Mouse (Mus musculus) stomach, postnatal 0 days (tissue): ENCODE data around the gene Cideb. TPM values are rescaled to one million over a fixed set of nuclear protein-coding genes. Genes with fewer than 3 reads are reported as not detected.

ENCODE experiments used
- ATAC-seq: fragments of 200-750 bp; cut with Nextera tagmentation; 2 replicates; pipeline ENCODE4 v1.8.0; 2017; ENCODE audit not compliant: low FRiP score, low TSS enrichment
- DNase-seq: peaks from one replicate; pipeline ENCODE4 v3.0.0-alpha.2; 2016; ENCODE audit warnings: low spot score
- H3K27ac ChIP-seq: fragments of 300-500 bp; sonication (generic); replicated peaks from 2 replicates; pipeline ENCODE4 v1.5.1; 2014; ENCODE audit warnings: mild to moderate bottlenecking, control low read depth
- H3K27me3 ChIP-seq: fragments of 300-500 bp; sonication (generic); 2 replicates; pipeline ENCODE4 v1.6.1; 2014; ENCODE audit warnings: low read length; ENCODE audit not compliant: control insufficient read depth, insufficient read depth
- H3K36me3 ChIP-seq: fragments of 300-500 bp; sonication (generic); 2 replicates; pipeline ENCODE4 v1.6.1; 2014; ENCODE audit warnings: low read length, mixed read lengths; ENCODE audit not compliant: control insufficient read depth, insufficient read depth
- H3K4me1 ChIP-seq: fragments of 300-500 bp; sonication (generic); replicated peaks from 2 replicates; pipeline ENCODE4 v1.6.1; 2014; ENCODE audit warnings: antibody characterized with exemption; ENCODE audit not compliant: control insufficient read depth, insufficient read depth
- H3K4me2 ChIP-seq: fragments of 300-500 bp; sonication (generic); replicated peaks from 2 replicates; pipeline ENCODE4 v1.6.1; 2014; ENCODE audit warnings: low read depth, mild to moderate bottlenecking, control low read depth, moderate library complexity
- H3K4me3 ChIP-seq: fragments of 300-500 bp; sonication (generic); 2 replicates; pipeline ENCODE4 v1.5.1; 2014; ENCODE audit warnings: low read depth, low read length, control low read depth
- H3K9ac ChIP-seq: fragments of 300-500 bp; sonication (generic); 2 replicates; pipeline ENCODE4 v1.6.1; 2014; ENCODE audit warnings: mild to moderate bottlenecking, low read length, control low read depth, mixed read lengths
- H3K9me3 ChIP-seq: fragments of 300-500 bp; sonication (generic); 2 replicates; pipeline ENCODE4 v1.6.1; 2016; ENCODE audit warnings: low read length; ENCODE audit not compliant: control insufficient read depth
- CTCF ChIP-seq: IDR thresholded peaks from 2 replicates; pipeline ENCODE4 v1.5.1; 2016; ENCODE audit warnings: antibody characterized with exemption, low read depth, mild to moderate bottlenecking, moderate library complexity
- EP300 ChIP-seq: optimal IDR thresholded peaks from 2 replicates; pipeline ENCODE3; 2016; ENCODE audit warnings: antibody characterized with exemption
- WGBS: fragments of 180-500 bp; shearing (Covaris S2); extraction: QIAGEN DNeasy Blood & Tissue Kit; methylation state at CpG from one replicate; pipeline ENCODE4 v1.1.7; 2014; 5-methylcytosine and 5-hydroxymethylcytosine counted together
- polyA plus RNA-seq: library from polyadenylated mRNA; unstranded; fragments of >200 nt; fragmentation: Nextera tagmentation; extraction: Ambion mirVana; gene quantifications from 2 replicates; pipeline ENCODE4 v1.2.1, GENCODE M21; 2015

The Cideb gene
- polyA plus RNA-seq, 1 experiment from 2014 or later: 13.6 TPM

DNA sequence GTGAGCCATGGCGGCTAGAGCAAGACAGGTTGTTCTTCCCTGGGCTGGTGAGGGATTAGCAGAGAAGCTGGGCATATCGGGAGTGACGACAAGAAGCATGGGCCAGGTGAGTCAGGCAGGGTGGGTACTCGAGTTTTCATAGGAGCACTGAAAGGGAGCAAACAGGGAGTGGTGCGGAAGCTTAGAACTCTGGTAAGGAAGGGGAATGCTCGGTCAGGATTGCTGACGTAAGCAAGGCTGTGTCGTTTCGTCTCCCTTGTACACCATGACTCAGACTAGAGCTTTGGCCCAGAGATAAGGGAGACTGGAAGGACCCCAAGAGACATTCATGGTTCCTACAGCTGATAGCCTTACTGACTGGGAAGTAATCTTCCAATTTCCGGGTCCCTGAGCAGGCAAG, 24.4 kb downstream of the Cideb start:
- Histone ChIP-seq H3K9me3 (no peaks in the 10 kb centered on the region), H3K4me1 (no peaks in the 10 kb centered on the region), H3K36me3 (no peaks in the 10 kb centered on the region), H3K27ac (no peak overlapping the region), H3K27me3 (no peaks in the 10 kb centered on the region), H3K4me2 (no peak overlapping the region), H3K9ac (no peak overlapping the region), H3K4me3 (no peak overlapping the region)
- peak; percentile 70 for DNase-seq
- peak; percentile 94 for ATAC-seq
- WGBS: 51% methylated on average over 10 of the region's 10 CpGs
- TF ChIP-seq EP300 (peak; percentile 47), CTCF (no peak)

DNA sequence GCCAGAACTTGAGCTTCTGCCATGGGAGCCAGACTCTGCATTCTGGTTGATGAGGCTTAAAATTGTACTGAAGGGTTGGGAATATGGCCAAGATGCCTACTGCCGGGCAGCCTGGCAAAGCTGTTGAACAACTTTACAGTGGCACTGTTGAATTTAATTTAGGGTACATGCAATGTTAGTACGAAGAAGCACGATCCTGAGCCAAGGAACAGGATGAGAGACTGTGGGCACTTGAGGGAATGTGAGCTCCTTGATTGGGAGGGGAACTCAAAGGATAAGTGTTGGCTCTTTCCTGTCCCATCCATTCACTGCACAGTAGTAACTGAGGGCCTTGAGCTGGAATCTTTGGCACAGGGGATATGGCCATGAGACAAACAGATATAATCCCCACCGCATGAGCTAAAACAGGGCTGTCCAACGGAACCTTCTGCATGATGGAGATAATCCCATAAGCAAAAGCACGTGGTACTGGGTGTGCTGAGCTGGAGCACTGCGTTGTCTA, 27.7 kb downstream of the Cideb start:
- Histone ChIP-seq H3K27me3 (no peaks in the 10 kb centered on the region), H3K36me3 (no peaks in the 10 kb centered on the region), H3K4me3 (no peak overlapping the region), H3K27ac (no peak overlapping the region), H3K9ac (no peak overlapping the region), H3K4me2 (no peak overlapping the region), H3K4me1 (no peaks in the 10 kb centered on the region), H3K9me3 (no peaks in the 10 kb centered on the region)
- TF ChIP-seq CTCF: no peak
- TF ChIP-seq EP300: no peak
- DNase-seq (no peak), ATAC-seq (no peak)
- WGBS: 72% methylated on average over 7 of the region's 7 CpGs

DNA sequence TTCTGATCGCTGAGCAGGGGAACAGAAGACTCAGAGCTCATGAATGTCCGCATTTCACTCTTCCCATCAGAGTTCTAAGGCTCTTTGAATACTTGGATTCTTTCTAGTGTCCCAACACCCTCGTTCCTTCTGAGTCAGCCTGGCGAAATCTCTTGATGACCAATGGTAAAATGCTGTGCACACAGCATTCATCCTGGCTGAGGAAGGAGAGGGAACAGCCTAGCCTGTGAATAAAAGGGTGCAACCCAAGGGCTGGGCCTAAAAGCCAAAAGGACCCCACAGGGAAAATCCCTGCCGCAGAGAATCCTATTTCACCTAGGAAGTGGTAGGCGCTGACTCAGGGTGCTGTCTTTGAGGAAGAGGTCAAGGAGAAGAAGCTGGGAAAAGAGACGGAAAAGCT, 28.1 kb downstream of the Cideb start:
- H3K36me3 ChIP-seq: no peaks in the 10 kb centered on the region
- H3K9me3 ChIP-seq: no peaks in the 10 kb centered on the region
- no peak overlapping the region for H3K9ac ChIP-seq
- no peak overlapping the region for H3K4me3 ChIP-seq
- WGBS: 69% methylated on average over 7 of the region's 7 CpGs
- no peaks in the 10 kb centered on the region for H3K27me3 ChIP-seq
- H3K27ac ChIP-seq: no peak overlapping the region
- H3K4me1 ChIP-seq: no peaks in the 10 kb centered on the region
- DNase-seq (no peak), ATAC-seq (no peak)
- TF ChIP-seq EP300: no peak
- TF ChIP-seq CTCF: no peak
- H3K4me2 ChIP-seq: no peak overlapping the region

DNA sequence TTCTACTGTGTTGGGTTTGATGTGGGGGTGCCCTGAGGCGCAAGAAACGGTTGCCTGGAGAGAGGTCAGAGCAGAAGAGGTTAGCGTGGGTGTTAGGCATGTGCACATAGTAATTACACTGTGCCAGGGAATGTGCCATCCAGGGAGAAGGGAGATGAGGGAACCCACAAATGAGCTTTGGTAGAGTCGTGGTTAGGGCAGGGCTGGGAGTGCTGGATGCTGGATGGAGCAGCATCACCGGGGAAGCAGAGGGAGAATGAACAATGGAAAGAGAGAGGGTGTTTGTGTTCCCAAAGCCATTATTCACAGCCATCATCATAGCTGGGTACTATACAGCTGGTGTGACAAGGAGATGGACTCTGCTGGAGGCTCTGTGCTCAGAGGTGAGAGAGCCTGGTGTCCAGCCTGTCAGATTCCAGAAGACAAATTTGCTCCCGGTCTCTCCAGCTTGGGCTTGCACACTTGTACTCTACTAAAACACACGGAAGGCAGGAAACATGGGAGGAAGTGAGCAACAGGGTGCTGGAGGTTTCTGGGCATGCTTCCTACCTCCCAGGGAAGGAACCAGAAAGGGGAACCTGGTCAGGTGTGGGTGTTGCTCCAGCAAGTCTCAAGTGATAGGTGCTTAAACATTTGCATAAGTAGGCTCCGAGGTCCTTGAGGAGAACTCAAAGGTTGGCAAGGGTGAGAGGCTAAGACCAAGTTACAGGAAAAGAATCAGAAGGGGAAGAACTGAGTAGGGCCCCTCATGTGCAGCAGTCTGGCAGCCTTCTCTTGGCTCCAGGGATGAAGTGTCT, 30.2 kb downstream of the Cideb start:
- 50% methylated on average over 8 of the region's 8 CpGs for WGBS
- Histone ChIP-seq H3K9me3 (no peaks in the 10 kb centered on the region), H3K27ac (no peak overlapping the region), H3K4me2 (no peak overlapping the region), H3K36me3 (no peaks in the 10 kb centered on the region), H3K9ac (no peak overlapping the region), H3K4me3 (no peak overlapping the region), H3K4me1 (no peaks in the 10 kb centered on the region), H3K27me3 (no peaks in the 10 kb centered on the region)
- DNase-seq: no peak
- TF ChIP-seq CTCF: no peak
- TF ChIP-seq EP300: no peak
- ATAC-seq: peak; percentile 24; the same call in 1 of the 2 replicates

DNA sequence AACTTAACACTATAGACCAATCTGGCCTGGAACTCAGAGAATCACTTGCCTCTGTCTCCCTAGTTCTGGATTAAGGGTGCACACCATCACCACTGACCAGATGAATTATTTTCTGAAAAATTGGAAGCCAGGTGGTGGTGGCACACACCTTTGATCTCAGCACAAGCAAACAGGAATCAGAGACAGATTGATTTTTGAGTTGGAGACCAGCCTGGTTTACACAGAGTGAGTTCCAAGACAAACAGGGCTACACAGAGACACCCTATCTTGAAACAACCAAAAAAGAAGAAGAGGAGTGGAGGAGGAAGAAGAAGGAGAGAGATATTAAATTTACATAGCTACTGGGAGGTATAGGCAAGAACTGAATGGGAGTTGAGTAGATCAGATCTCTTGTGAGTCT, 32.0 kb downstream of the Cideb start:
- Histone ChIP-seq H3K27me3 (no peaks in the 10 kb centered on the region), H3K9ac (no peak overlapping the region), H3K27ac (no peak overlapping the region), H3K4me1 (no peaks in the 10 kb centered on the region), H3K4me2 (no peak overlapping the region), H3K9me3 (no peaks in the 10 kb centered on the region), H3K36me3 (no peaks in the 10 kb centered on the region), H3K4me3 (no peak overlapping the region)
- DNase-seq (no peak), ATAC-seq (no peak)
- TF ChIP-seq EP300 (no peak), CTCF (no peak)

DNA sequence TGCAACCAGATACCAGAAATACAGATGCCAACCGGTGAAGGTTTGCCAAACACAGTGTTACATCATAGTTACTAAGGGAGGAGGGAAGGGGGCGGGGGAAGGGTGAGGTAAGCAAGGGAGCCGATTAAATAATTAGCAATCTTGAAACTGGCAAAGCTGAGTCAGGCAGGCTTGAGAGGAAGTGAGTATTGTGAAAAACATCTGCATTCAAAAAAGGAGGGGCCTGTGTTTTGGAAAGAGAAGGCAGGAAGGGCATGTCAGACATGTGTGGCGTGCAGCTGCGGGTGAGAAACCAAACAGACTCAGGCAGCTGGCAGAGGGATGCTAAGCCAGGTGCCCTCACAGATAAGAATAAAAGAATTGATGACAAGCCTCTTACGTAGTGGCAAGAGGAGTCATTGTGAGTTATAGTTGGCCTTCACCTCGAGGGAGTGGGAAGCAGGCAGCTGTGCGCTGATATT, 33.8 kb downstream of the Cideb start:
- no peak overlapping the region for H3K4me3 ChIP-seq
- H3K27me3 ChIP-seq: no peaks in the 10 kb centered on the region
- DNase-seq: peak; percentile 57
- no peaks in the 10 kb centered on the region for H3K36me3 ChIP-seq
- H3K4me1 ChIP-seq: no peaks in the 10 kb centered on the region
- TF ChIP-seq EP300 (no peak), CTCF (no peak)
- no peak overlapping the region for H3K4me2 ChIP-seq
- ATAC-seq: peak; percentile 13; the same call in 1 of the 2 replicates
- H3K9ac ChIP-seq: no peak overlapping the region
- no peaks in the 10 kb centered on the region for H3K9me3 ChIP-seq
- WGBS: 37% methylated on average over 8 of the region's 8 CpGs
- H3K27ac ChIP-seq: 0 out of 2 replicates have a peak overlapping the region, but pooled peaks have one; percentile 24
